Mouse (Mus musculus): Measurements from ENCODE around the gene Rnf150.
A peak's percentile ranks its signal among the peaks of the same experiment; 100 is the strongest.

Gene Rnf150

GRCm38 (mm10) chr8:82863041-82863744 lies at the start of gene Rnf150:
Rnf150 (plus strand) TSS chr8:82863356.
- DNase-seq (ENCODE audit: inconsistent age in 2 of 2, low spot score in 1 of 2), result peak; percentile 85 to 96

DNA sequence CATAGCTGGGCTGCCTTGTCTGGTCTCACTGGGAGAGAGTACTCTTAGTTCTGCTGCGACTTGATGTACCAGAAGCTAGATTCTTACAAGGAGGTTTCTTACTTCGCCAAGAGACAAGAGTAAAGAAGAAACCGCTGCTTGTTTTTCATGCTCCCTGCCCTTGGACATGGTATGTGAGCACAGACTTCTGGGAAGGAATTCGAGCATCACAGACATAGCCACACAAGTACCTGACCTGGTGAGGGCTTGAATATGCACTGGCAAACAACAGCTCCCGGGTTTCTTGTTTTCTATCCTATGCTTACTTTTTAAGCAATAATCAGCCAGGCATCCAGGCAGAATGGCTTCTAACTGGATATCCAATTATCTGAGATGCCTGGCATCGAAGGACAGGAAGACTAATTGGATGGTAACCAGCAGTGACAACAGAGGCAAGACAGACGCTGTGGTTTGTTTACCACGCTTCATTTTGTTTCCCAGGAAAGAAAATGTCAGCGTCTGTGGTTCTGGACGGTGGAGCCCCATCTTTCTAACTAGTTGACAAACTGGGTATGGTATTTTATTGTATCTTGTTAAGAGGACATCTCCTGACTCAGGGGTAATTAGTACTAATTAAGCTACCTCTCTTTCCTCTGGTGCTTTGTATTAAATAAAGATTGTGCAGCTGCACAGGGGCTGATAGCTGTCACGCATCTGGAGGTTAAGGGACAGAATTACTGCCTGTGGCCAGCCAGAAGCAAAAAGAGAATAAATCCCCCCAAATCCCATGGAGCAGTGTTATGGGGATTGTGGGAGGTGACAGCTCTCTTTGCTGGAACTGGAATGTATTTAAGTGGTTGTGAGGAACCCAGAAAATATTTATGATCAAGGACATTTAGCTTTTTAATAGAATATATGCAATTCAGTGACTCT lies 36.8 kb upstream of the Rnf150 start:
- DNase-seq (ENCODE audit: inconsistent age in 2 of 2, low spot score in 1 of 2), result peak in 1 of 2 experiments; percentile 17

- no peak for DNase-seq (ENCODE audit: inconsistent age in 2 of 2, low spot score in 1 of 2)
These were observed 22.7 kb upstream of the Rnf150 start for GRCm38 (mm10) chr8:82840415-82840814.

GRCm38 (mm10) chr8:82840963-82841362 lies 22.2 kb upstream of the Rnf150 start:
- DNase-seq (ENCODE audit: inconsistent age in 2 of 2, low spot score in 1 of 2), result peak in 1 of 2 experiments; percentile 53

DNA sequence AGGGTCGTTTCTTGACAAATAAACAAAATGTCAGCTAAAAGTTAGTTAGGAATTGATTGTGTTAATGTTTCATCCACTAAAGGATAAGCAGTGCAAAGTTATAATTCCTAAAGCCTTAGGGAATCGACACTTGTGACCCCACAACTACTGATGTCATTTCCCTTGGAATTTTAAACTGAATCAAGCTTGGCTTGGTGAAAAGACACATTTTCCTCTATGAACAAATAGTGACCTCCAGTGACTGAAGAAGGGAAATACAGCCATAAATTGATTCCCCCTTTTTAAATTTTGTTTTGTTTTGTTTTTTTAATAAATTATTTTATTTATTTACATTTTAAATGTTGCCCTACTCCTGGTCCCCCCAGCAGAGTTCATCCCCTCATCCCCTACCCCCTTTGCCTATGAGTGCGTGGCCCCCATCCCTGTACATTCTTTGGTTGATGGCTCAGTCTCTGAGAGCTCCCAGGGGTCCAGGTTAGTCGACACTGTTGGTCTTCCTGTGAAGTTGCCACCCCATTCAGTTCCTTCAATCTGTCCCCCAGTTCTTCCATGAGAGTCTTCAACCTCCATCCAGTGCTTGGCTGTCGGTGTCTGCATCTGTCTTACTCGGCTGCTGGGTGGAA lies 21.5 kb upstream of the Rnf150 start:
- peak in 1 of 2 experiments; percentile 48 for DNase-seq (ENCODE audit: inconsistent age in 2 of 2, low spot score in 1 of 2)

- DNase-seq (ENCODE audit: inconsistent age in 2 of 2, low spot score in 1 of 2), result no peak
These were observed 19.5 kb upstream of the Rnf150 start for GRCm38 (mm10) chr8:82843697-82844096.

DNA sequence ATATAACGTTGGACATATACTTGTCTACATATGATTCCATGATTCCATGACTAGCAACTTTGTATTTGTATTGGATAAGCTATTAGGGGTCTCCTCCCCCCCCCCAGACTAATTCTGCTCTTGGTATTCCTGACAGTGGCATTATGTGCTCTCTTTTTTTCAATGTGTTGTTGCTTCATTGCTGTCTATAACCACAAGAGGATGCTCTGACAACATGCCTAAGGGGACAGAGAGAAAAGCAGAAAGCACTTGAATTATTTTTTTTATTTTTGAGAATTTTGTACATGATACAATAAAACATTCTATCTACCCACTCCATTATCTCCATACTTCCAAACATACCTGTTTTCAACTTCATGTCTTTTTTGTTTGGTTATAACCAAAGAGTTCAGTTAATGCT lies 18.7 kb upstream of the Rnf150 start:
- no peak for DNase-seq (ENCODE audit: inconsistent age in 2 of 2, low spot score in 1 of 2)

DNA sequence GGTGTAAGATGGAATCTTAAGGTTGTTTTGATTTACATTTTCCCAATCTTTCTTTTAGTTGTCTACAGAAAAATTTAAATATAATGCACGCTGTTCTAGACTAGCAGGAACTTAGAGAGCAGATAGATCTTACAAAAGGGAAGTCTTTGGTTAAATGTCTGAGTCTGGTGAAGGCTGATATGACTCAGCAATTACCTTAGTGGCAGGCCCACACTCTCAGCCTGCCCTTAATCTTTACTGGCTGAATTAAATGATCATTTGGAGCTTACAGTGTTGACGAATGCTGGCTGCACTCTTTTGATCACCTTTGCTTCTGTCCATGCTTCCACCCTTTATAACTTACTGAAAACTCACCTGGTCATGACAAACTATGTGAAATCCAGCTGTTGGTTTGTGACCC lies 17.1 kb upstream of the Rnf150 start:
- no peak for DNase-seq (ENCODE audit: inconsistent age in 2 of 2, low spot score in 1 of 2)

DNA sequence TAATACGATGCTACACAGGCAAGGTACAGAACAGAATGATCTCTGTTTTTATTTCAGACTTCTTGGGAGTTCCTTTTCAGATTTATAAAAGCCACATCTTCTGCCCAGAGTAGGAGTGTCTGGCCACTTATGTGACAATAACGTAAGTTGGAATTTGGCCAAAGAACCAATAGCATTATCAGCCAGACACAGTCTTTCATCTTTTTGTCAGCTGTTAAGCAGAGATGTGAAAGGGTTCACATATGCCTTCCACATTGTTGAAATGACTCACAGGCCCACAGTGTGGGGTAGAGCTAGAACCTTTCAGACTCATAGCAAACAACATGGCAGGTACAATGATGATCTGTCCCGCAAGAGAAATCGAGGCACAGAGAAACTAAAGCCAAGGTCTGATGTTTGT lies 16.4 kb upstream of the Rnf150 start:
- no peak for DNase-seq (ENCODE audit: inconsistent age in 2 of 2, low spot score in 1 of 2)

DNA sequence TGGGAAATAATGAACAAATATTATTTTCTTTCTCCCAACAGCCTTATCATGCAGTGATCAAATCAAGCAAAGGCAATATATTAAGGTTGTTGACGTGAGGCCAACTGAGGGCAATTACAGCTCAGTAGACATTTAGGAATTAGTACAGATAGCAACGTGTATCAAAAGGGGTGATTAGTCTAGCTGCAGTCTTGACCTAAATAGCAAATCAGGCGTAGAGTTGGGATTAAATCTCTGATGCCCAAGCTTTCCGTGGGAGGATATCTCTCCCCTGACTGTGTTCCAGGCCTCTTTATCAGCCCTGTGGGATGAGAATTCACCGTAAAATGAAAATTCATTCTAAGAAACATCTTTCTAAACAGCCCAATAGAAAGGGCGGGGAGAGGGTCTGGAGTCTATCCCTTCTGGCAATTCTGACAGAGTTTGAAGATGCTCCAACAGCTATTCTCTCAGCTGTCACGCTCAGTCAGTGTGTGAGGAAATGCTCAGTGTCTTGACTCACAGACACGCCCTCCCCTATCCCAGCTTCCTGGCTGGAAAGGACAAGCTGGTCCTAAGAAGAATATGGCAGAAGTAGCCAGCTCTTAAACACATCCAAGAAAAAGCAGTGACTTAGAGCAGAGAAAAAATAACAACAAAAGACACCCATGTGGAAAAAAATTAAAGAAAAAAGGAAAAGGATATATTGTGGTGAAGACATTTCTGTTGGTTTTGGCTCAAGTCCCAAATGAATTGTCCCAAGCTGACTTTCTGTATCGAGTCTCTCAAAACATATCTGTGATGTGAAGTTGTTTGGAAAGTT lies 4.4 kb upstream of the Rnf150 start:
- DNase-seq (ENCODE audit: inconsistent age in 2 of 2, low spot score in 1 of 2), result no peak

GRCm38 (mm10) chr8:82859343-82859620 lies 3.9 kb upstream of the Rnf150 start:
- no peak for DNase-seq (ENCODE audit: inconsistent age in 2 of 2, low spot score in 1 of 2)

GRCm38 (mm10) chr8:82863745-82864520 lies 777 bp downstream of the Rnf150 start:
- peak; percentile 74 to 92 for DNase-seq (ENCODE audit: inconsistent age in 2 of 2, low spot score in 1 of 2)

DNA sequence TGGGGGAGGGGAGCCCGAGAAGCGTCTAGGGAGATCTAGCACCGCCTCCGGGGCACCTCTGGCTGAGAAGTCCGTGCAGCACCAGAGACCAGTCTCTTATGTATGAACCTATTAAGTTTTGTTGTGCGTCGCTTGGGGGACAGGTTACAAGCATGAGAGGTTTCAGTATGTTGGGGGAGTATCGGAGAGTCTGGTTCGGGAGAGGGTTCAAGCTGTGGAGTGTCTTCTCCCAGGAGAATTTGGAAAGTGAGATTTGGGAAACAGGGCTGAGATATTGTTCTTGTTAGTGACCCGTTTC lies 1.3 kb downstream of the Rnf150 start:
- no peak for DNase-seq (ENCODE audit: inconsistent age in 2 of 2, low spot score in 1 of 2)

- DNase-seq (ENCODE audit: inconsistent age in 2 of 2, low spot score in 1 of 2), result peak in 1 of 2 experiments; percentile 62
These were observed 2.1 kb downstream of the Rnf150 start for GRCm38 (mm10) chr8:82865239-82865638.

GRCm38 (mm10) chr8:82866251-82866650 lies 3.1 kb downstream of the Rnf150 start:
- no peak for DNase-seq (ENCODE audit: inconsistent age in 2 of 2, low spot score in 1 of 2)

GRCm38 (mm10) chr8:82870840-82871490 lies 7.8 kb downstream of the Rnf150 start:
- no peak for DNase-seq (ENCODE audit: inconsistent age in 2 of 2, low spot score in 1 of 2)

DNA sequence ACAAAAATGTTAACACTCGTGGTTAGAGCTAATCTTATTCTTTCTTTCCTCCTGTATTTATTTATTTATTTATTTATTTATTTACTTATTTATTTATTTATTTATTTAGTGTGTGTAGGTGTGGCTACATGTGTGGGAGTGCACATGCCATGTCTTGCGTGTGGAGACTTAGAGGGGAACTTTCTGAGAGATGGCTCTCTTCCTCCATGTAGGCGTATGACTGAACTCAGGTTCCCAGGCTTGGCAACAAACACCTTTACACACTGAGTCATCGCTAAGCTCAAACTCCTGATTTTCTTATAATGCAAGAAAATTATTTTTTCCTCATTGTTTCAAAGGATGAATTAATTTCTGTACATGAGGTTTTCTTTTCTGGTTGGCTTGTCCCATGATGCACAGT lies 8.8 kb downstream of the Rnf150 start:
- no peak for DNase-seq (ENCODE audit: inconsistent age in 2 of 2, low spot score in 1 of 2)

DNA sequence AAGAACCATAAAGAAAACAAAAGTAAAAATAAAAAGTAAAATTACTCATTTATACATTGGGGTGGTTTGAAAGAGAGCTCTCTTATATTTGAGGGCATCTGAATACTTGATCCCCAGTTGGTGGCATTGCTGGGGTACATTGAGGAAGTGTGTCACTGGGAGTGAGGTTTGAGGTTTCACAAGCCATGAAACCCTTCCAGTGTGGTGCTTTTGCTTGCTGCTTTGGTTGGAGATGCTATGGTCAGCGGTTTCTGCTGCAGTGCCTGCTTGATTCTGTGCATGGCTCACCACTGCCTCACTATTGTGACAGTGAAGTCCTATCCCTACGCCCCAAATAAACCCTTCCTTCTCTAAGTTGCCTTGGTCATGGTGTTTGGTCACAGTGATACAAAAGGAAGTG lies 10.9 kb downstream of the Rnf150 start:
- no peak for DNase-seq (ENCODE audit: inconsistent age in 2 of 2, low spot score in 1 of 2)

DNA sequence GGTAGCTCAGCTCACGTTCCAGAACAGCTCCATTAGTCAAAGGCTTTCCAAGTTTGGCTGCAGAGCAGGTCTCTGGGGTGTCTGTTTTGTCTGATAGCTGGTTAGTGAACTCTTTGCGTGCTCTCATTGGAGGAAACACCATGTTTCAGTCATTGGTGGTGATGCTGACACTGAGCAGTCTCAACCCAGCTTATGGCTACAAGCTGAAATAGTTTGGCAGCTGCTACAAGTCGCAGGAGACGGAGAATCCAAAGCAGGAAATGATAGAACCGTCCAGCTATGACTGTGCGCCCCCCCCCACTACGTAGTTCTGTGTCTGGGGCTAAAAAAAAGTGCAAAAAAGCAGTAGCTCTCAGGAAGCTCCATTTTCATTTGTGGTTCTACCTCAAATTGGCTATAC lies 12.0 kb downstream of the Rnf150 start:
- DNase-seq (ENCODE audit: inconsistent age in 2 of 2, low spot score in 1 of 2), result no peak

DNA sequence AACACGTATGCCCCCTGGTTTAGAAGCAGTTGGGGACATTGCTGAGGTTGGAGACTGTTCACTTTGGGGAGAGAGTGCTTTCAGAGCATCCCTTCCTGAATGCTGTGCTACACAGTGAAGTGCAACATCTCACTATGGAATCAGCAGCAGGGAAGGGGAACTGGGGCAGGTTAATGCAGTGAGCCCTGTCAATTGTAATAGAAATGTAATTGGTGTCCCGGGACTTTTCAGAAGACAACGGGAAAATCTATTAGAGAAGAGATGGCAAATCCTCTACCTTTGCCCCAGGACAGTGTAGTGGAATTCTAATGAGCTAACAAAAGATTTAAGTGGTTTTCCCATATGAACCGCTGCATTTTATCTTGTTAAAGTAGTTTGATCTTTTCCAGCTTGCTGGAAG lies 21.3 kb downstream of the Rnf150 start:
- DNase-seq (ENCODE audit: inconsistent age in 2 of 2, low spot score in 1 of 2), result no peak
